Mouse (Mus musculus): Measurements from ENCODE around the gene Klf2. TPM values are rescaled to one million over a fixed set of nuclear protein-coding genes. Genes with fewer than 3 reads are reported as not detected.

Gene Klf2
- polyA plus RNA-seq, 1 experiment from 2014 or later: 5.9 TPM

- Histone ChIP-seq H3K4me1 (replicated peaks) (no peaks in the 10 kb centered on the region), H3K9me3 (no peaks in the 10 kb centered on the region), H3K4me3 (no peak overlapping the region), H3K36me3 (peaks cover 76% of the 10 kb centered on the region), H3K9ac (no peak overlapping the region), H3K4me2 (no peak overlapping the region), H3K27ac (no peak overlapping the region), H3K27me3 (no peaks in the 10 kb centered on the region)
- no peak for ATAC-seq (ENCODE audit: low FRiP score)
- WGBS: 83% methylated on average over 1 of the region's 1 CpGs
These were observed 28.7 kb downstream of the Klf2 start for GRCm38 (mm10) chr8:72347553-72347952.

- Histone ChIP-seq H3K27ac (no peak overlapping the region), H3K36me3 (peaks cover 76% of the 10 kb centered on the region), H3K4me2 (no peak overlapping the region), H3K4me3 (no peak overlapping the region), H3K9ac (no peak overlapping the region), H3K9me3 (no peaks in the 10 kb centered on the region), H3K4me1 (replicated peaks) (no peaks in the 10 kb centered on the region), H3K27me3 (no peaks in the 10 kb centered on the region)
- ATAC-seq (ENCODE audit: low FRiP score): no peak
- 97% methylated on average over 2 of the region's 2 CpGs for WGBS
These were observed 29.3 kb downstream of the Klf2 start for GRCm38 (mm10) chr8:72348114-72348513.

GRCm38 (mm10) chr8:72348956-72349355, 30.1 kb downstream of the Klf2 start:
- H3K4me1 ChIP-seq (replicated peaks): no peaks in the 10 kb centered on the region
- H3K4me2 ChIP-seq: no peak overlapping the region

GRCm38 (mm10) chr8:72349838-72350237, 31.0 kb downstream of the Klf2 start:
- Histone ChIP-seq H3K36me3 (peaks cover 78% of the 10 kb centered on the region), H3K4me1 (replicated peaks) (no peaks in the 10 kb centered on the region), H3K4me2 (no peak overlapping the region), H3K9me3 (no peaks in the 10 kb centered on the region), H3K4me3 (no peak overlapping the region), H3K9ac (no peak overlapping the region), H3K27ac (no peak overlapping the region), H3K27me3 (no peaks in the 10 kb centered on the region)
- WGBS: 95% methylated on average over 9 of the region's 9 CpGs
- ATAC-seq (ENCODE audit: low FRiP score): no peak

More at GRCm38 (mm10) chr8:72348956-72349355, 30.1 kb downstream of the Klf2 start:
- no peak overlapping the region for H3K27ac ChIP-seq
- WGBS: 90% methylated on average over 1 of the region's 1 CpGs
- no peak overlapping the region for H3K4me3 ChIP-seq
- H3K27me3 ChIP-seq: no peaks in the 10 kb centered on the region
- H3K36me3 ChIP-seq: peaks cover 78% of the 10 kb centered on the region
- H3K9me3 ChIP-seq: no peaks in the 10 kb centered on the region
- ATAC-seq (ENCODE audit: low FRiP score): no peak
- H3K9ac ChIP-seq: no peak overlapping the region

GRCm38 (mm10) chr8:72350727-72351126, 31.9 kb downstream of the Klf2 start:
- Histone ChIP-seq H3K4me2 (no peak overlapping the region), H3K9me3 (no peaks in the 10 kb centered on the region), H3K9ac (no peak overlapping the region), H3K4me3 (no peak overlapping the region), H3K4me1 (replicated peaks) (no peaks in the 10 kb centered on the region), H3K36me3 (peaks cover 79% of the 10 kb centered on the region), H3K27ac (no peak overlapping the region), H3K27me3 (no peaks in the 10 kb centered on the region)
- WGBS: 88% methylated on average over 8 of the region's 8 CpGs
- no peak for ATAC-seq (ENCODE audit: low FRiP score)

GRCm38 (mm10) chr8:72351405-72352005, 32.7 kb downstream of the Klf2 start:
- Histone ChIP-seq H3K9me3 (no peaks in the 10 kb centered on the region), H3K36me3 (peaks cover 79% of the 10 kb centered on the region), H3K4me1 (replicated peaks) (no peaks in the 10 kb centered on the region), H3K4me2 (no peak overlapping the region), H3K4me3 (no peak overlapping the region), H3K9ac (no peak overlapping the region), H3K27ac (no peak overlapping the region), H3K27me3 (no peaks in the 10 kb centered on the region)
- WGBS: 94% methylated on average over 7 of the region's 7 CpGs
- ATAC-seq (ENCODE audit: low FRiP score): no peak

- H3K4me2 ChIP-seq: no peak overlapping the region
- no peaks in the 10 kb centered on the region for H3K27me3 ChIP-seq
- H3K36me3 ChIP-seq: peaks cover 81% of the 10 kb centered on the region
- H3K9ac ChIP-seq: no peak overlapping the region
- H3K4me3 ChIP-seq: no peak overlapping the region
- peak; percentile 57; the same call in 1 of the 2 replicates for ATAC-seq (ENCODE audit: low FRiP score)
- WGBS: 85% methylated on average over 8 of the region's 8 CpGs
- no peaks in the 10 kb centered on the region for H3K9me3 ChIP-seq
- H3K27ac ChIP-seq: no peak overlapping the region
- H3K4me1 ChIP-seq (replicated peaks): no peaks in the 10 kb centered on the region
These were observed 34.3 kb downstream of the Klf2 start for GRCm38 (mm10) chr8:72352951-72353699.

- peaks cover 81% of the 10 kb centered on the region for H3K36me3 ChIP-seq
- H3K9ac ChIP-seq: no peak overlapping the region
- no peak overlapping the region for H3K4me2 ChIP-seq
- H3K9me3 ChIP-seq: no peaks in the 10 kb centered on the region
- ATAC-seq (ENCODE audit: low FRiP score): no peak
- H3K27ac ChIP-seq: no peak overlapping the region
- H3K27me3 ChIP-seq: no peaks in the 10 kb centered on the region
- H3K4me3 ChIP-seq: no peak overlapping the region
- 90% methylated on average over 7 of the region's 7 CpGs for WGBS
- no peaks in the 10 kb centered on the region for H3K4me1 ChIP-seq (replicated peaks)
These were observed 34.8 kb downstream of the Klf2 start for GRCm38 (mm10) chr8:72353700-72354045.

- 75% methylated on average over 11 of the region's 11 CpGs for WGBS
- Histone ChIP-seq H3K4me3 (no peak overlapping the region), H3K36me3 (peaks cover 81% of the 10 kb centered on the region), H3K4me1 (replicated peaks) (no peaks in the 10 kb centered on the region), H3K27me3 (no peaks in the 10 kb centered on the region), H3K4me2 (no peak overlapping the region), H3K27ac (no peak overlapping the region), H3K9ac (no peak overlapping the region), H3K9me3 (no peaks in the 10 kb centered on the region)
- ATAC-seq (ENCODE audit: low FRiP score): no peak
These were observed 35.4 kb downstream of the Klf2 start for GRCm38 (mm10) chr8:72354272-72354671.

- H3K4me1 ChIP-seq (replicated peaks): no peaks in the 10 kb centered on the region
- H3K9ac ChIP-seq: no peak overlapping the region
- H3K4me2 ChIP-seq: no peak overlapping the region
- no peaks in the 10 kb centered on the region for H3K27me3 ChIP-seq
- H3K9me3 ChIP-seq: no peaks in the 10 kb centered on the region
- WGBS: 93% methylated on average over 3 of the region's 3 CpGs
- peaks cover 97% of the 10 kb centered on the region for H3K36me3 ChIP-seq
- no peak overlapping the region for H3K4me3 ChIP-seq
- H3K27ac ChIP-seq: no peak overlapping the region
- no peak for ATAC-seq (ENCODE audit: low FRiP score)
These were observed 37.8 kb downstream of the Klf2 start for GRCm38 (mm10) chr8:72356593-72356992.

GRCm38 (mm10) chr8:72360162-72360561, 41.3 kb downstream of the Klf2 start:
- Histone ChIP-seq H3K4me2 (no peak overlapping the region), H3K4me1 (replicated peaks) (no peaks in the 10 kb centered on the region), H3K9ac (no peak overlapping the region), H3K27ac (no peak overlapping the region), H3K36me3 (peaks cover 97% of the 10 kb centered on the region), H3K4me3 (no peak overlapping the region), H3K9me3 (no peaks in the 10 kb centered on the region), H3K27me3 (no peaks in the 10 kb centered on the region)
- no peak for ATAC-seq (ENCODE audit: low FRiP score)

GRCm38 (mm10) chr8:72362754-72363153, 43.9 kb downstream of the Klf2 start:
- no peaks in the 10 kb centered on the region for H3K4me1 ChIP-seq (replicated peaks)
- no peak overlapping the region for H3K27ac ChIP-seq
- H3K4me3 ChIP-seq: no peak overlapping the region
- WGBS: 97% methylated on average over 4 of the region's 4 CpGs
- no peak for ATAC-seq (ENCODE audit: low FRiP score)
- no peaks in the 10 kb centered on the region for H3K27me3 ChIP-seq
- H3K36me3 ChIP-seq: peaks cover 97% of the 10 kb centered on the region
- H3K4me2 ChIP-seq: no peak overlapping the region
- no peak overlapping the region for H3K9ac ChIP-seq
- no peaks in the 10 kb centered on the region for H3K9me3 ChIP-seq

- no peak overlapping the region for H3K4me2 ChIP-seq
- peaks cover 97% of the 10 kb centered on the region for H3K36me3 ChIP-seq
- 88% methylated on average over 7 of the region's 7 CpGs for WGBS
- ATAC-seq (ENCODE audit: low FRiP score): no peak
- no peak overlapping the region for H3K4me3 ChIP-seq
- no peak overlapping the region for H3K27ac ChIP-seq
- H3K9me3 ChIP-seq: no peaks in the 10 kb centered on the region
- no peak overlapping the region for H3K9ac ChIP-seq
- H3K27me3 ChIP-seq: no peaks in the 10 kb centered on the region
- no peaks in the 10 kb centered on the region for H3K4me1 ChIP-seq (replicated peaks)
These were observed 44.6 kb downstream of the Klf2 start for GRCm38 (mm10) chr8:72363457-72363856.

Measured in hindbrain, embryonic 13.5 days (tissue).